Mouse (Mus musculus): ENCODE measurements around the gene Tas2r113. TPM values are rescaled to one million over a fixed set of nuclear protein-coding genes. Genes with fewer than 3 reads are reported as not detected.
"Not testable (repeated sequence)": the region's sequence is repeated elsewhere in the genome, so short reads cannot be mapped to it uniquely, and the experiment has no call there.

Gene Tas2r113
- total RNA-seq (2021), result not detected in 2 replicates
- long read RNA-seq, experiment 1, result 0 reads
- long read RNA-seq, experiment 2, result 0 reads

DNA sequence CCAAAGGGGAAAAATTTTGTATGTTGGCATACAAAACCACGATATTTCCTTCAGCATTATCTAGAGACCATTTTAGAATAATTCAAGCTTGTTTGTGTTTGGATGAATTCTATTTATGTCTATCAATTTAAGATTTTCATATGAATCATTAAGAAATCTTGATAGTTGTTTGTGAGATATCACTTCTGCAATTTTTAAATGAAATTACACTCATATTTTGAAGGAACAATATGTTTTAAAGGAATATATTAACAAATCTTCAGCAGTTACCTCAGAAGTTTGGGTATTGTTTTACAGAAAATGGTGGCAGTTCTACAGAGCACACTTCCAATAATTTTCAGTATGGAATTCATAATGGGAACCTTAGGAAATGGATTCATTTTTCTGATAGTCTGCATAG, at the start of gene Tas2r113:
Gene Tas2r113 (plus strand): TSS at position 301 of the 400 bp plus-strand sequence.
- no peak for DNase-seq

DNA sequence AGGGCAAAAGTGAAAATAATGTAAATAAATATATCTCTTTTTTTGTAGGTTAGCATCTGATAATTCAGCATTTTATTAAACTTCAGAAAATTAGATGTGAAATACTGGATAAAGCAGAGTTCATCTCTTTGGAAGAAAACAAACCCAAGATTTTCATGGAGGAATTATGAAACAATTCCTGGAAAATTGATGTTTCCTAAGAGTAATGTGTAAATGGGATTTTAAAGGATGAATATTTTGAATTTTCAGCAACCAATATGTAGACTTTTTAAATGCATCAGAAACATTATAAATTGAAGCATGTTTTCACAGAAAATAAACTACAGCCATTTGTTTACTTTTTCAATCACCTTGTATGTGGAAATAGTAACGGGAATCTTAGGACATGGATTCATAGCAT, 46.0 kb upstream of the Tas2r113 start, which contains the start of gene Tas2r123:
Gene Tas2r123 (plus strand): TSS at position 301 of the 400 bp plus-strand sequence.
- DNase-seq, result no peak

GRCm38 (mm10) chr6:132855138-132855537, 37.7 kb upstream of the Tas2r113 start, which contains the start of gene Tas2r116:
Tas2r116 (plus strand) TSS chr6:132855438.
- no peak for DNase-seq

DNA sequence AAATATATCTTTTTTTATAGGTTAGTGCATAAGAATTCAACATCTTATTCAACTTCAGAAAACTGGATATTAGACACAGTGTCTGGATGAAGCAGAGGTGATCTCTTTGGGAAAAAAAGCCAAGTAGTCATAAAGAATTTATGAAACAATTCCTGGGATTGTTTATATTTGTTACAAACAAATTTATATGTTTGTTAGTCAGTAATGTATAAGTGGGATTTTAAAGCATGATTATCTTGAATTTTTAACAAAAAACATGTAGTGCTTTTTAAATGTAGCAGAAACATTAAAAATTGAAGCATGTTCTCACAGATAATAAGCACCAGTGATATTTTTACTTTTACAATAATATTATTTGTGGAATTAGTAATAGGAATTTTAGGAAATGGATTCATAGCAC, 25.1 kb upstream of the Tas2r113 start, which contains the start of gene Tas2r110:
Gene Tas2r110 (plus strand): TSS at position 301 of the 400 bp plus-strand sequence.
- DNase-seq, result no peak

GRCm38 (mm10) chr6:132909351-132909750, 16.5 kb downstream of the Tas2r113 start, which contains the start of gene Tas2r125:
Tas2r125 (plus strand) TSS chr6:132909651.
- DNase-seq, result no peak

DNA sequence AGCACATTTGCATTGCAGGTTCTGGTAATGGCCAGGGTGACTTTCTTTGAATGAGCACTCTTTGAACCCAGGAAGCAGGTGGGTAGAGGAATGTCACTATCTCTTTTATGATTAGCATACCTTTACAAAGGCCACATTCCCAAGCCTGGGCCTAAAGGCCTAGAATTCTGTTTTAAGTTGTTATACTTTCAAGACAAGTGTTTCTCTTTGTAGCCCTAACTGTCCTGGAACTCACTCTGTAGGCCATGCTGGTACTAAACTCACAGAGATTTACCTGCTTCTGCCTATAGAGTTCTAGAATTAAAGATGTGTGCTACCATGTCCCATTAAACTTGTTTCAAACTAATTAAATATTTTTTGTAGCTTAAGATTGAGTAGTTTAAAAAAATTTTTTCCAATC, 48.6 kb downstream of the Tas2r113 start:
- DNase-seq, result not testable (repeated sequence)

Other genes starting within 250 kb of the Tas2r113 start
- gene A630073D07Rik, start 241.5 kb upstream of the Tas2r113 start, total RNA-seq (2021), result not detected in 2 replicates
- not detected in 2 replicates for gene Tas2r120, start 236.1 kb upstream of the Tas2r113 start, total RNA-seq (2021)
- not detected in 2 replicates for gene Tas2r121, start 192.0 kb upstream of the Tas2r113 start, total RNA-seq (2021)
- not detected in 2 replicates for gene Tas2r122, start 181.1 kb upstream of the Tas2r113 start, total RNA-seq (2021)
- not detected in 2 replicates for gene Tas2r115, start 155.0 kb upstream of the Tas2r113 start, total RNA-seq (2021)
- gene Tas2r124, start 138.3 kb upstream of the Tas2r113 start, total RNA-seq (2021), result not detected in 2 replicates
- gene Tas2r102, start 130.9 kb upstream of the Tas2r113 start, total RNA-seq (2021), result not detected in 2 replicates
- not detected in 2 replicates for gene Tas2r136, start 114.8 kb upstream of the Tas2r113 start, total RNA-seq (2021)
- gene Tas2r117, start 90.2 kb upstream of the Tas2r113 start, total RNA-seq (2021), result not detected in 2 replicates
- not detected in 2 replicates for gene Tas2r123, start 45.9 kb upstream of the Tas2r113 start, total RNA-seq (2021)
- gene Tas2r116, start 37.6 kb upstream of the Tas2r113 start, total RNA-seq (2021), result not detected in 2 replicates
- not detected in 2 replicates for gene Tas2r110, start 25.0 kb upstream of the Tas2r113 start, total RNA-seq (2021)
- gene Tas2r125, start 16.6 kb downstream of the Tas2r113 start, total RNA-seq (2021), result not detected in 2 replicates
- gene Tas2r129, start 58.1 kb downstream of the Tas2r113 start, total RNA-seq (2021), result not detected in 2 replicates
- gene Tas2r131, start 64.9 kb downstream of the Tas2r113 start, total RNA-seq (2021), result not detected in 2 replicates
- not detected in 2 replicates for gene Tas2r109, start 88.0 kb downstream of the Tas2r113 start, total RNA-seq (2021)
- not detected in 2 replicates for gene Tas2r103, start 144.1 kb downstream of the Tas2r113 start, total RNA-seq (2021)
- not detected in 2 replicates for gene Tas2r140, start 162.8 kb downstream of the Tas2r113 start, total RNA-seq (2021)
- 85.7 and 95.0 TPM in 2 replicates for gene Smim10l1, start 211.9 kb downstream of the Tas2r113 start, total RNA-seq (2021)

Measured in adrenal gland, postnatal 14 days (tissue).